8 mouse cellular contexts compared by ENCODE assay signal in genomic region chr11:44833351-44833996, GRCm38 (mm10).
A peak's percentile ranks its signal among the peaks of the same experiment; 100 is the strongest.
DNase-seq lines count a peak whose midpoint lies in the region; ATAC-seq lines count a peak whose summit lies in the region.

No protein-coding gene starts in this region.

- H3K4me1 ChIP-seq in kidney, embryonic 15.5 days: peaks cover 15% of the 10 kb centered on the region
- H3K4me1 ChIP-seq in hindbrain, embryonic 12.5 days: peaks cover 48% of the 10 kb centered on the region
- H3K4me1 ChIP-seq in neural tube, embryonic 12.5 days: peaks cover 28% of the 10 kb centered on the region

- H3K27ac ChIP-seq in kidney, embryonic 15.5 days: no peak overlapping the region
- peak overlapping the region; percentile 87 for H3K27ac ChIP-seq in hindbrain, embryonic 12.5 days
- H3K27ac ChIP-seq in neural tube, embryonic 12.5 days: no peak overlapping the region; the same call in 1 of the 2 replicates

- peaks cover 18% of the 10 kb centered on the region for H3K27me3 ChIP-seq in kidney, embryonic 15.5 days
- H3K27me3 ChIP-seq in hindbrain, embryonic 12.5 days: no peaks in the 10 kb centered on the region
- H3K27me3 ChIP-seq in neural tube, embryonic 12.5 days (replicated peaks): no peaks in the 10 kb centered on the region

- DNase-seq in kidney, adult 18-20 months: no peak
- DNase-seq in cerebellum, postnatal 36 days: peak; percentile 30 to 43
- no peak for DNase-seq in thymus, adult 18-20 months
- DNase-seq in lung, postnatal 10 days: no peak
- no peak for DNase-seq in layer of hippocampus, postnatal 14 days (ENCODE audit: low spot score in 2 of 2)

- no peak for ATAC-seq in kidney, embryonic 15.5 days (replicated peaks; ENCODE audit: low FRiP score)
- 0 out of 2 replicates have a peak, but pooled peaks have one; percentile 36 for ATAC-seq in hindbrain, embryonic 12.5 days (ENCODE audit: low FRiP score)
- ATAC-seq in neural tube, embryonic 12.5 days (ENCODE audit: low FRiP score, low read depth): peak; percentile 17; the same call in 1 of the 2 replicates

- no peaks in the 10 kb centered on the region for H3K9me3 ChIP-seq in kidney, embryonic 15.5 days (replicated peaks)
- H3K9me3 ChIP-seq in hindbrain, embryonic 12.5 days (replicated peaks): no peaks in the 10 kb centered on the region
- H3K9me3 ChIP-seq in neural tube, embryonic 12.5 days: no peaks in the 10 kb centered on the region

- 41% methylated on average over 18 of the region's 18 CpGs for WGBS in kidney, embryonic 15.5 days
- 18% methylated on average over 18 of the region's 18 CpGs for WGBS in hindbrain, embryonic 12.5 days
- 19% methylated on average over 18 of the region's 18 CpGs for WGBS in neural tube, embryonic 12.5 days

- no peak overlapping the region; the same call in 1 of the 2 replicates for H3K4me3 ChIP-seq in kidney, embryonic 15.5 days (replicated peaks)
- H3K4me3 ChIP-seq in hindbrain, embryonic 12.5 days: peak overlapping the region; percentile 3; the same call in 1 of the 2 replicates
- no peak overlapping the region for H3K4me3 ChIP-seq in neural tube, embryonic 12.5 days

- no peaks in the 10 kb centered on the region for H3K36me3 ChIP-seq in kidney, embryonic 15.5 days
- H3K36me3 ChIP-seq in hindbrain, embryonic 12.5 days: no peaks in the 10 kb centered on the region
- H3K36me3 ChIP-seq in neural tube, embryonic 12.5 days: no peaks in the 10 kb centered on the region

- H3K4me2 ChIP-seq in kidney, embryonic 15.5 days: peak overlapping the region; percentile 39
- H3K4me2 ChIP-seq in hindbrain, embryonic 12.5 days (replicated peaks): peak overlapping the region; percentile 43
- H3K4me2 ChIP-seq in neural tube, embryonic 12.5 days (replicated peaks): peak overlapping the region; percentile 50

- H3K9ac ChIP-seq in kidney, embryonic 15.5 days: no peak overlapping the region
- peak overlapping the region; percentile 44; the same call in 1 of the 2 replicates for H3K9ac ChIP-seq in hindbrain, embryonic 12.5 days
- H3K9ac ChIP-seq in neural tube, embryonic 12.5 days: 0 out of 2 replicates have a peak overlapping the region, but pooled peaks have one; percentile 1

Comparison
In these comparisons a context has a peak if more than half of its experiments do, and no peak if none do; other contexts are left out.
1. DNase-seq: peak in cerebellum, postnatal 36 days (2 of 2); none in kidney, adult 18-20 months (single experiment), thymus, adult 18-20 months (0 of 2), lung, postnatal 10 days (single experiment) and layer of hippocampus, postnatal 14 days (0 of 2).
2. Peak in every context shown above with its lines, with median percentiles within 50 percentile points of each other: H3K4me2 ChIP-seq.